Mouse (Mus musculus): Measurements from ENCODE around the gene Kcnj10. TPM values are rescaled to one million over a fixed set of nuclear protein-coding genes. Genes with fewer than 3 reads are reported as not detected.

The Kcnj10 gene
- polyA plus RNA-seq, 1 experiment = not detected

DNA sequence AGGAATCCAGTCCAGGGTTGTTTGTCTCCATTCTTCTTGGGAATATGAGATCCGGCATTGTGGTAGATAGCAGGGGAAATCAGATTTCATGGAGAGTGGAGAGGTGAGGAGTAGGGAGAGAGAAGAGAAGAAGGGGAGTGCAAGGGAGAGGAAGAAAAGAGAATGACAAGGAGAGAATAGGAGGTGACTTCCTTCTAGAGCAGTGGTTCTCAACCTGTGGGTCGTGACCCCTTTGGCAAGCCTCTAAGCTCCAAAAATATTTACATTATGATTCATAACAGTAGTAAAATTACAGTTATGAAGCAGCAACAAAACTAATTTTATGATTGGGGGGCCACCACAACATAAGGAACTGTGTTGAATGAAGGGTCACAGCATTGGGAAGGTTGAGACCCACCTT, 8.1 kb upstream of the Kcnj10 start:
- H3K27me3 ChIP-seq (ENCODE audit: control insufficient read depth, insufficient read depth, insufficient read length) = peaks cover 30% of the 10 kb centered on the region
- H3K36me3 ChIP-seq (ENCODE audit: control insufficient read depth, insufficient read depth) = no peaks in the 10 kb centered on the region
- no peak overlapping the region for H3K4me2 ChIP-seq (ENCODE audit: low read depth)
- TF ChIP-seq MYOD1 (IDR thresholded peaks at IDR 0.05; ENCODE audit: control insufficient read depth in 1 of 3, insufficient read length in 2 of 3, low read depth in 2 of 3) (no peak), USF1 (IDR thresholded peaks at IDR 0.05; ENCODE audit: low read depth) (no peak), POLR2AphosphoS2 (IDR thresholded peaks at IDR 0.05; ENCODE audit: insufficient read length, low read depth) (no peak), TCF3 (IDR thresholded peaks at IDR 0.05; ENCODE audit: insufficient read length, low read depth) (no peak), POLR2A (IDR thresholded peaks at IDR 0.05; ENCODE audit: insufficient read length, low read depth) (no peak), E2F4 (IDR thresholded peaks at IDR 0.05; ENCODE audit: insufficient read depth) (no peak), MYOG (IDR thresholded peaks at IDR 0.05; ENCODE audit: control insufficient read depth in 1 of 3, insufficient read depth in 1 of 3, insufficient read length in 2 of 3, low read depth in 2 of 3) (no peak), SRF (IDR thresholded peaks at IDR 0.05; ENCODE audit: control insufficient read depth, insufficient read length, low read depth) (no peak), MAX (IDR thresholded peaks at IDR 0.05; ENCODE audit: low read depth) (no peak), CEBPB (IDR thresholded peaks at IDR 0.05; ENCODE audit: insufficient read depth, poor library complexity, severe bottlenecking) (no peak), REST (IDR thresholded peaks at IDR 0.05; ENCODE audit: insufficient read depth, insufficient read length) (no peak), TCF12 (IDR thresholded peaks at IDR 0.05; ENCODE audit: insufficient read depth, poor library complexity, severe bottlenecking) (no peak)
- H3ac ChIP-seq (ENCODE audit: control insufficient read depth, insufficient read length) = no peak overlapping the region
- no peaks in the 10 kb centered on the region for H3K79me2 ChIP-seq (ENCODE audit: control insufficient read depth, insufficient read depth)
- no peak overlapping the region for H3K4me3 ChIP-seq

DNA sequence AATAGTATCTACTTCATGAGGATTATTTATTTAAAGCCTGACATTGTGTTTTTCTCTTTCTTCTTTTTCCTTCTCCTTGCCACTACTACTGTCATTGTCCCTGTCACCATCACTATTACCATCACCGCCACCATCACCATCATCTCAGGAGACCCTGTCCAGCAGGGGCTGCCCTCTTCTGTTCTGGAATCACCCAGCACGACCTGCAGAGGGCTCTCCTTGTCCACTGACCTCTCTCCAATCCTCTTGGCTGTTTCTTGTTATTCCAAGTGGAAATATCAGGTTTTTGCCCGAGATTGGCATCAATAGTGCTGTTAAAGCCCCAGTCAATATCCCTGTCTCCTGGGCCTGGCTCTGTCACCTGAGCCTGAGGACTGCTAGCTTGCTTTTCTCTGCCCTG, 7.5 kb upstream of the Kcnj10 start:
- no peaks in the 10 kb centered on the region for H3K36me3 ChIP-seq (ENCODE audit: control insufficient read depth, insufficient read depth)
- no peak overlapping the region for H3K4me3 ChIP-seq
- H3K79me2 ChIP-seq (ENCODE audit: control insufficient read depth, insufficient read depth) = no peaks in the 10 kb centered on the region
- H3K4me2 ChIP-seq (ENCODE audit: low read depth) = no peak overlapping the region
- H3ac ChIP-seq (ENCODE audit: control insufficient read depth, insufficient read length) = no peak overlapping the region
- peaks cover 30% of the 10 kb centered on the region for H3K27me3 ChIP-seq (ENCODE audit: control insufficient read depth, insufficient read depth, insufficient read length)
- TF ChIP-seq MYOG (IDR thresholded peaks at IDR 0.05; ENCODE audit: control insufficient read depth in 1 of 3, insufficient read depth in 1 of 3, insufficient read length in 2 of 3, low read depth in 2 of 3) (no peak), TCF3 (IDR thresholded peaks at IDR 0.05; ENCODE audit: insufficient read length, low read depth) (no peak), POLR2A (IDR thresholded peaks at IDR 0.05; ENCODE audit: insufficient read length, low read depth) (no peak), REST (IDR thresholded peaks at IDR 0.05; ENCODE audit: insufficient read depth, insufficient read length) (no peak), MAX (IDR thresholded peaks at IDR 0.05; ENCODE audit: low read depth) (no peak), E2F4 (IDR thresholded peaks at IDR 0.05; ENCODE audit: insufficient read depth) (no peak), POLR2AphosphoS2 (IDR thresholded peaks at IDR 0.05; ENCODE audit: insufficient read length, low read depth) (no peak), TCF12 (IDR thresholded peaks at IDR 0.05; ENCODE audit: insufficient read depth, poor library complexity, severe bottlenecking) (no peak), MYOD1 (IDR thresholded peaks at IDR 0.05; ENCODE audit: control insufficient read depth in 1 of 3, insufficient read length in 2 of 3, low read depth in 2 of 3) (no peak), SRF (IDR thresholded peaks at IDR 0.05; ENCODE audit: control insufficient read depth, insufficient read length, low read depth) (no peak), USF1 (IDR thresholded peaks at IDR 0.05; ENCODE audit: low read depth) (no peak), CEBPB (IDR thresholded peaks at IDR 0.05; ENCODE audit: insufficient read depth, poor library complexity, severe bottlenecking) (no peak)

DNA sequence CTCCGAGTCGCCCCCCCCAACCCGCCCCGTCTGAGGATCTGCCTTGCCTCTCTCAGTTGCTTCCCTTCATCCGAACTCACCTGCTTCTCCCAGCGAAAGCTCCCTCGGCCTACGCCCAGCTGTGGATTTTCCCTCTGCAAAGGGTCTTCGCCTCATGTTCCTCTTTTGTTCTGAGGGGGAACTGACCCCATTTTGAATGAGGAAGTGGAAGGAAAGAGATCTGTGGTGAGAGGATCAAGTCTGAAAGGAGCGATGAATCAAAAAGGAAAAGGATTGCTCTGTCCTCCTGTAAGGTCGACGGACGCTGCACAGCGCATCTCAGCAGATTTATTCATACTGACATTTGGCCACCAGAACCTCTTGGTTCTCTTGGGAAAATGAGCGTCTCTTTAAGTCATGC, 5.2 kb upstream of the Kcnj10 start:
- Histone ChIP-seq H3K27me3 (ENCODE audit: control insufficient read depth, insufficient read depth, insufficient read length) (peaks cover 36% of the 10 kb centered on the region), H3K36me3 (ENCODE audit: control insufficient read depth, insufficient read depth) (no peaks in the 10 kb centered on the region), H3K4me3 (no peak overlapping the region), H3K4me2 (ENCODE audit: low read depth) (no peak overlapping the region), H3K79me2 (ENCODE audit: control insufficient read depth, insufficient read depth) (no peaks in the 10 kb centered on the region), H3ac (ENCODE audit: control insufficient read depth, insufficient read length) (no peak overlapping the region)
- TF ChIP-seq TCF3 (IDR thresholded peaks at IDR 0.05; ENCODE audit: insufficient read length, low read depth) = no peak
- TF ChIP-seq SRF (IDR thresholded peaks at IDR 0.05; ENCODE audit: control insufficient read depth, insufficient read length, low read depth) = no peak
- no peak for TF ChIP-seq POLR2A (IDR thresholded peaks at IDR 0.05; ENCODE audit: insufficient read length, low read depth)
- no peak for TF ChIP-seq MAX (IDR thresholded peaks at IDR 0.05; ENCODE audit: low read depth)
- TF ChIP-seq REST (IDR thresholded peaks at IDR 0.05; ENCODE audit: insufficient read depth, insufficient read length) = no peak
- no peak for TF ChIP-seq USF1 (IDR thresholded peaks at IDR 0.05; ENCODE audit: low read depth)
- no peak for TF ChIP-seq MYOD1 (IDR thresholded peaks at IDR 0.05; ENCODE audit: control insufficient read depth in 1 of 3, insufficient read length in 2 of 3, low read depth in 2 of 3)
- no peak for TF ChIP-seq TCF12 (IDR thresholded peaks at IDR 0.05; ENCODE audit: insufficient read depth, poor library complexity, severe bottlenecking)
- no peak for TF ChIP-seq E2F4 (IDR thresholded peaks at IDR 0.05; ENCODE audit: insufficient read depth)
- TF ChIP-seq MYOG (IDR thresholded peaks at IDR 0.05; ENCODE audit: control insufficient read depth in 1 of 3, insufficient read depth in 1 of 3, insufficient read length in 2 of 3, low read depth in 2 of 3) = no peak
- no peak for TF ChIP-seq CEBPB (IDR thresholded peaks at IDR 0.05; ENCODE audit: insufficient read depth, poor library complexity, severe bottlenecking)
- no peak for TF ChIP-seq POLR2AphosphoS2 (IDR thresholded peaks at IDR 0.05; ENCODE audit: insufficient read length, low read depth)

DNA sequence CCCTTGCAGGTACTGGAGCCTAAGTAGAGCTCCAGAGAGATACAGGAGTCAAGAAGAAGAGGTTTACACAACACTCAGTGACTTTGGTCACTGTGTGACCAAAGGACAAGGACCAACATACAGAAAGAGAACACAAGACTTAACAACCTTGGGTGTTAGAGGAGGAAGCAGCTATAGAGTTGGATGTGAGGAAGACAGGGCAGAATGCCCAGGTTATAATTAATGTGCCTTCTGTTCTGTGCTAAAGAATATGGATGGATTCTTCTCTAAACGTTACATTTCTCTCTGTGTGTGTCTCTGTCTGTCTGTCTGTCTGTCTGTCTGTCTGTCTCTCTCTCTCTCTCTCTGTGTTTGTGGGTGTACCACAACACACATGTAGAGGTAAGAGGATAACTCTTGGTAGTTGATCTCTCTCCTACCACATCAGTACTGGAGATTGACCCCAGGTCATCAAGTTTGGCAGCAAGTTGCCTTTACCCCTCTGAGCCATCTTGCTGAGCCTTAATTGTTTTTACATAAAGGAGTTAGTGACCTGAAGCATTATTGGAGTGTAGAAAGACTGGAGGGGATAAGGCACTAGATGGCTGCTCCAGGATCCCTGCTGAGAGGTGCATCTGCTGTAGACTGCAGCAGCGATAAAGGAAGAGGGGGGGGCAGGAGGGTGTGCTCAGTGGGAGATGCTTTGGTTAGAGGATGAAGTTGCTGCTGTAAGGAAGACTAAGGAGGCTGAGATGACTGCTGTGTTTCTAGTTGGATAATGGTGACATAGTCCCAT, 3.4 kb upstream of the Kcnj10 start:
- Histone ChIP-seq H3ac (ENCODE audit: control insufficient read depth, insufficient read length) (no peak overlapping the region), H3K27me3 (ENCODE audit: control insufficient read depth, insufficient read depth, insufficient read length) (peaks cover 52% of the 10 kb centered on the region), H3K36me3 (ENCODE audit: control insufficient read depth, insufficient read depth) (no peaks in the 10 kb centered on the region), H3K4me3 (no peak overlapping the region), H3K79me2 (ENCODE audit: control insufficient read depth, insufficient read depth) (no peaks in the 10 kb centered on the region), H3K4me2 (ENCODE audit: low read depth) (no peak overlapping the region)
- TF ChIP-seq MYOG (IDR thresholded peaks at IDR 0.05; ENCODE audit: control insufficient read depth in 1 of 3, insufficient read depth in 1 of 3, insufficient read length in 2 of 3, low read depth in 2 of 3) (no peak), USF1 (IDR thresholded peaks at IDR 0.05; ENCODE audit: low read depth) (no peak), SRF (IDR thresholded peaks at IDR 0.05; ENCODE audit: control insufficient read depth, insufficient read length, low read depth) (no peak), MYOD1 (IDR thresholded peaks at IDR 0.05; ENCODE audit: control insufficient read depth in 1 of 3, insufficient read length in 2 of 3, low read depth in 2 of 3) (no peak), REST (IDR thresholded peaks at IDR 0.05; ENCODE audit: insufficient read depth, insufficient read length) (no peak), E2F4 (IDR thresholded peaks at IDR 0.05; ENCODE audit: insufficient read depth) (no peak), MAX (IDR thresholded peaks at IDR 0.05; ENCODE audit: low read depth) (no peak), POLR2AphosphoS2 (IDR thresholded peaks at IDR 0.05; ENCODE audit: insufficient read length, low read depth) (no peak), CEBPB (IDR thresholded peaks at IDR 0.05; ENCODE audit: insufficient read depth, poor library complexity, severe bottlenecking) (no peak), TCF12 (IDR thresholded peaks at IDR 0.05; ENCODE audit: insufficient read depth, poor library complexity, severe bottlenecking) (no peak), TCF3 (IDR thresholded peaks at IDR 0.05; ENCODE audit: insufficient read length, low read depth) (no peak), POLR2A (IDR thresholded peaks at IDR 0.05; ENCODE audit: insufficient read length, low read depth) (no peak)

Data from myocyte (in vitro differentiated cells).